Mouse (Mus musculus): ENCODE data around the gene Gucy2g.

- TF ChIP-seq EP300 (IDR thresholded peaks at IDR 0.05; ENCODE audit: low read depth) (no peak), CTCF (IDR thresholded peaks at IDR 0.05; ENCODE audit: low read depth) (no peak)
These were observed 30.4 kb upstream of the Gucy2g start for GRCm38 (mm10) chr19:55271448-55271847.

Measured in heart, postnatal 0 days (tissue).